Mouse (Mus musculus): Measurements from ENCODE around the gene Ms4a4a.

- TF ChIP-seq POLR2A (IDR thresholded peaks at IDR 0.05; ENCODE audit: insufficient read depth, low read depth, low read length), result no peak
- no peak for TF ChIP-seq CTCF (IDR thresholded peaks at IDR 0.05)
- no peak for TF ChIP-seq EP300 (IDR thresholded peaks at IDR 0.05; ENCODE audit: insufficient read depth, low read depth, low read length)
These were observed 39.4 kb upstream of the Ms4a4a start, which contains the start of gene Ms4a7 for GRCm38 (mm10) chr19:11335932-11336331.
